Mouse (Mus musculus) effector memory CD4-positive, alpha-beta T cell, adult 5 months (primary cell): ENCODE data around the gene Bricd5. TPM values are rescaled to one million over a fixed set of nuclear protein-coding genes. Genes with fewer than 3 reads are reported as not detected.

Experiments
- polyA plus RNA-seq: library from polyadenylated mRNA; unstranded; fragments of 100-300 nt; shearing (Covaris generic); gene quantifications from one replicate; pipeline ENCODE4 v1.2.1, GENCODE M21; 2017

The Bricd5 gene
- polyA plus RNA-seq: not detected

GRCm38 (mm10) chr17:24473612-24474275 is at the start of gene Bricd5:
TSS of gene Bricd5 (plus strand) at chr17:24473884.

GRCm38 (mm10) chr17:24426471-24427169 is 47.1 kb upstream of the Bricd5 start, which contains the start of gene Eci1:
TSS of gene Eci1 (plus strand) at chr17:24426641.

GRCm38 (mm10) chr17:24442632-24443155 is 31.0 kb upstream of the Bricd5 start, which contains the start of gene Dnase1l2:
TSS of gene Dnase1l2 (minus strand) at chr17:24443105.

GRCm38 (mm10) chr17:24469910-24470602 is 3.6 kb upstream of the Bricd5 start, which contains the start of the genes E4f1 and Pgp:
TSS of gene E4f1 (minus strand) at chr17:24470313.
TSS of gene Pgp (plus strand) at chr17:24470392.

GRCm38 (mm10) chr17:24478663-24479380 is 5.1 kb downstream of the Bricd5 start, which contains the start of gene Mlst8:
TSS of gene Mlst8 (minus strand) at chr17:24479078.

GRCm38 (mm10) chr17:24488186-24488661 is 14.5 kb downstream of the Bricd5 start, which contains the start of gene Caskin1:
TSS of gene Caskin1 (plus strand) at chr17:24488601.

Other genes with a start within 250 kb of the Bricd5 start
- gene Ccnf, start 222.4 kb upstream of the Bricd5 start, polyA plus RNA-seq: 1.8 TPM
- gene Abca17, start 122.8 kb upstream of the Bricd5 start, polyA plus RNA-seq: 0.19 TPM
- gene Abca3, start 121.9 kb upstream of the Bricd5 start, polyA plus RNA-seq: 24.7 TPM
- gene Rnps1, start 59.3 kb upstream of the Bricd5 start, polyA plus RNA-seq: 199 TPM
- gene Eci1, start 47.2 kb upstream of the Bricd5 start, polyA plus RNA-seq: 50.8 TPM
- gene Dnase1l2, start 30.8 kb upstream of the Bricd5 start, polyA plus RNA-seq: 2.9 TPM
- 99.5 TPM for gene E4f1, start 3.6 kb upstream of the Bricd5 start, polyA plus RNA-seq
- 15.6 TPM for gene Pgp, start 3.5 kb upstream of the Bricd5 start, polyA plus RNA-seq
- 13.8 TPM for gene Mlst8, start 5.2 kb downstream of the Bricd5 start, polyA plus RNA-seq
- gene Caskin1, start 14.7 kb downstream of the Bricd5 start, polyA plus RNA-seq: 0.22 TPM
- 67.3 TPM for gene Traf7, start 54.1 kb downstream of the Bricd5 start, polyA plus RNA-seq
- 2.9 TPM for gene Rab26, start 60.3 kb downstream of the Bricd5 start, polyA plus RNA-seq
- gene Pkd1, start 76.0 kb downstream of the Bricd5 start, polyA plus RNA-seq: 51.9 TPM
- gene Tsc2, start 158.7 kb downstream of the Bricd5 start, polyA plus RNA-seq: 34.7 TPM
- 2.6 TPM for gene Nthl1, start 158.8 kb downstream of the Bricd5 start, polyA plus RNA-seq
- gene Slc9a3r2, start 176.4 kb downstream of the Bricd5 start, polyA plus RNA-seq: 0.34 TPM
- gene Npw, start 184.6 kb downstream of the Bricd5 start, polyA plus RNA-seq: not detected
- gene Zfp598, start 195.8 kb downstream of the Bricd5 start, polyA plus RNA-seq: 20.9 TPM
- gene Syngr3, start 216.1 kb downstream of the Bricd5 start, polyA plus RNA-seq: 0.34 TPM
- 30.1 TPM for gene Gfer, start 222.3 kb downstream of the Bricd5 start, polyA plus RNA-seq
- 1.4 TPM for gene Noxo1, start 222.3 kb downstream of the Bricd5 start, polyA plus RNA-seq
- 40.1 TPM for gene Tbl3, start 233.8 kb downstream of the Bricd5 start, polyA plus RNA-seq
- not detected for gene Rnf151, start 244.2 kb downstream of the Bricd5 start, polyA plus RNA-seq
- gene Rps2, start 244.2 kb downstream of the Bricd5 start, polyA plus RNA-seq: 937 TPM